Mouse (Mus musculus) thymus, adult 18-20 months (tissue): ENCODE measurements around the gene Mtx1.
A peak's percentile ranks its signal among the peaks of the same experiment; 100 is the strongest.

ENCODE experiments used
- DNase-seq, 2 experiments: peaks; one replicate each; pipeline ENCODE4 v3.0.0; 2022; ENCODE audit warnings: mixed read lengths in 2 of 2

Gene Mtx1

DNA sequence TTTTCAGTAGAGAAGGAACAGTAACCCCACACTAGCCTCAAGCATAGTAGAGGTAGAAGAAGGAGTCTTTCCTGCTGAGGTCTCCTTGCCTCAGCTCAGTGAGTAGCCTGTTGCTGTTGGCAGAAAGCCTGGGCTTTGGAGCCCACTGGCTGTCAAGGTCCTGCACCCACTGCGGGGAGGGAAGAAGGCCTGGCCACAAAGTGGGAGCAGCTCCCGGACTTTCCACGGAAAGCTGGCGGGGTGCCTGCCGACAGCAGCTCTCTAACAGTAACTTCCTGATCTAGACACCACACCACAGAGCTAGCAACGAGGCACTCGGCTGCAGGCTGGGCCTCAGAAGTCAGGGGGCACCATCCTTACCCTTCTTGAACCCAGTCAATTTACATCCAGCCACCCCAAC is 16.2 kb downstream of the Mtx1 start:
- no peak for DNase-seq

- DNase-seq: no peak
Measured at GRCm38 (mm10) chr3:89210162-89210561, 16.7 kb downstream of the Mtx1 start.

GRCm38 (mm10) chr3:89209731-89210130 is 17.2 kb downstream of the Mtx1 start:
- no peak for DNase-seq

GRCm38 (mm10) chr3:89208736-89209135 is 18.2 kb downstream of the Mtx1 start:
- DNase-seq: no peak

GRCm38 (mm10) chr3:89208075-89208657 is 18.7 kb downstream of the Mtx1 start:
- DNase-seq: no peak

DNA sequence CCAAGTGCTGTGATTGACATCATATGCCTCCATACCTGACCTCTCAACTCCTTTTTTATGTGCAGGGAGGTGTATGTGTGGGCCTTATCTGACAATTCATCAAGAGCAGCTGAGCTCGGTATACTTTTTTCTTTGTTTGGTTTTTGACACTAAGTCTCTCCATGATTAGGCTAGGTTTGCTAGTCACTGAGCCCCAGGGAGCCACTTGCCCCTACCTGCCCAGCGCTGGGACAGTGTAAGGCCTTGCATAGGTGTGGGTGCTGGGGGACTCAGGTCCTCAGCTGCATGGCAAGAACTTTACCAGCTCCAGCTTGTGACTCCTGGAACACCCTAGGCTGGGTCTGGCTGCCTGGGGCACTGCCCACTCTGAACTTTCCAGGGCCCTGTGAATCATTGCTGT is 20.2 kb downstream of the Mtx1 start:
- no peak for DNase-seq

DNA sequence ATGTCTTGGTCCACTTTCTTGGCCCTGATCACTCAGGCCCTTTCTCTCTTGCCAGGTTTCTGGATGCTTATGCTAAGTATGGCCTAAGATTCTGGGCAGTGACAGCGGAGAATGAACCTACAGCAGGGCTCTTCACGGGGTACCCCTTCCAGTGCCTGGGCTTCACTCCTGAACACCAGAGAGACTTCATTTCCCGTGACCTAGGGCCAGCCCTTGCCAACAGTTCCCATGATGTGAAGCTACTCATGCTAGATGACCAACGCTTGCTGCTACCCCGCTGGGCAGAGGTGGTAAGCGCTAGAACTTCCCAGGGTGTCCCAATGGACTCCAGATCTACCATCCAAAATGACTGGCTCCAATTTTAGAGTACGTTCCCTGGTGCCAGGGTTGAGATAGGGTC is 20.8 kb downstream of the Mtx1 start:
- no peak for DNase-seq

DNA sequence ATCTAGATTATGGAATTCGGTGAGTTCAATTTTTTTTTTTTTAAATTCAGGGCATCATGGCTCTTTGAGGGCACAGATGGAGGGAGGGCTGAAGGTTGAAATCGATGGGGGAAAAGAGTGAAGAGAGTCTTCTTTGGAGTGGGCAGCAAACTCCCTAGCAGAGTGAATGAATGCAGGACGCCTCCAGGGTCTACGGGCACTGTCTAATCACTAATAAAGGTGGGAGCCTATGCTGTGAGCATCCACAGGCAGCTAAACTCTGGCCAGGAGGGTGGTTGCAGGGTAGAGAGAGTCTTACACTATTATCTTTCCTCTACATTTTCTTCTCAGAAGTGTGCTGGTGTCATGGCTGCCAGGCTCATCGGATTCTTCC is 23.8 kb downstream of the Mtx1 start:
- no peak for DNase-seq

DNA sequence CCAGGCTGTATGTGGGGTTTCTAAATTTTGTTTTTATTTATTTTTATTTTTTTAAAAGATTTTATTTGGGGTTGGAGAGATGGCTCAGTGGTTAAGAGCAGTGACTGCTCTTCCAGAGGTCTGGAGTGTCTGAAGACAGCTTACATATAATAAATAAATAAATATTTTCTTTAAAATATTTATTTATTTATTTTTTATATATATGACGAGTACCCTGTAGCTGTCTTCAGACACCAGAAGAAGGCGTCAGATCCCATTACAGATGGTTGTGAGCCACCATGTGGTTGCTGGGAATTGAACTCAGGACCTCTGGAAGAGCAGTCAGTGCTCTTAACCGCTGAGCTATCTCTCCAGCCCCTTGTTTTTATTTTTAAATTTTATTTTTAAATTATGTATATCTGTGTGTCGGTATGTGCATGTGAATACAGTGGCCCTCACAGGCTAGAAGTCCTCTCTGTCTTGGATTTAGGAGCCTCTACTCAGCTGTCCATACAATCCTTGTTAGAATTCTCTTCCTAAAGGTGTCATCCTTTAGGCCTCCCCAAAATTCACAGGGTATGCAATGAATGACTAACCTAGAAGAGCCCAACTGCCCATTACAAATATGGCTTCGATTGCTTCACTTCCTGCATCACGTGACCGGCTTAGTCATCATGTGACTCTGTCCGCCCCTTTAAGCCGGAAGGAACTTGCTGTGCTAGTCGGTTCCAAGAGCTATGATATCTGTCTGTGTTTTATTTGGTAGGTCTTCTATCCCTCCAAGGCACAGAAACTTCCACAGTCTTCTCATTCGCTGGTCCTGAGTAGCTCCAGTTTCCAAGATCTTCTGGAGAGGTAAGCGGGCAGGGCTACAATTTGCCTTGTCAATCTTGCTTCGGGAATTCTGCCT is 24.4 kb downstream of the Mtx1 start, which contains the start of gene Gba:
Gba (plus strand) TSS at position 676 of the 889 bp plus-strand sequence.
- peak; percentile 65 to 75 for DNase-seq

DNA sequence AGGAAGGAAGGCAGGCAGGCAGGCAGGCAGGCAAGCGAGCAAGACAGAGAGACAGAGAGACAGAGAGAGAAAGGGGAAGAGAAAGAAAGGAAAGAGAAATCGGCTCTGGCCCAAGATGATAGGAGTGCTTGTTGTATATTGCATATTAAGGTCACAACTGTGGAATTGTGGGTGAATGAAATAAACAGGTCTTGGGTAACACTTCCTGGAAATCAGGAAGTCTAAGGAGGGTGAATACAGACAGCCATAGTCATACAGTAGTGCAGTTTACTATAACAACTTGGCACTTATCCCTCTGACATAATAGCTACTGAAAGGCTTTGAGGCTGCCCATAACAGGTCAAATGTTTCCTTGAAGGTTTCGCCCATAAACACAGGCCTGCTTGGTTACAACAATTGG is 27.0 kb downstream of the Mtx1 start:
- DNase-seq: no peak

DNA sequence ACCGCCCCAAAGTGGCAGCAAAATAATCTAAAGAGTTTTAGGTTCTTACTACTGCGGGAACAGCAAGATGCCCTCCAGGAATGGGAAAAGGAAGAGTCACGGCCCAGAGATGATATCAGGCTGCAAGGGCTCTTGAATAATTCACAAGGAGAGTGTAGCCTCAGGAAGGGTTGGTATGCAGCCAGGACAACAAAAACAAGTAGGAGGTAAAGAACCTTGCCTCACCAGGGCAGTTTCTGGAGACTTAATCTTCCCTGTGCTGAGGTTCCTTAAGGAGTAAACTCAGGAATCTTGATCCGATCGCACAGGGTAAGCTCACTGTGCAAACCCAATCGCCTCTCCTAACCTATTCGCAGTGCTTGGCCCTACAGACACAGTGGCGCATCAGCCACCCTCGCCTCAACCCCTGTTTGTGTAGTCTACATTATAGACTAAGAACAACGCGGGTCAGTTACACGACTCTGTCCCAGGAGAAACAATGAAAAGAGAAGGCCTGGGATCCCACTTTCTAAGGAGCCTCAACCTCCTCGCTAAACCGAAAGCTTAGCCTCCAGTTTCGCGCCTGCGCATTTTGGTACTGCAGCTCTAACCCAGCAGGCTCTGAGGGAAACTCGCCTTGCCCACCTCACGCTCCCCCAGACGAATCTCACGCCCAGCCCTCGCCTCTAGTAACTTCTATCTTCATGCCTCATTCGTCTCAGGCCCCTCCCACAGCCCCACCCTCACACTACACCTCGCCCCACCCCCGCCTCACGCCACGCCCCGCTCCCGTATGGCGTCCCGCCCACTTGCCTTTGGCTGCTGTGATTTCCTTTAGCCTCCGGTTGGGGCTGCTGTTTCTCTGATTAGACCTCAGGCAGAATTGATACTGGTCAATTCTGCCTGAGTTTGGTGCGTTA is 30.7 kb downstream of the Mtx1 start:
- peak; percentile 91 to 93 for DNase-seq

- DNase-seq: no peak
Measured at GRCm38 (mm10) chr3:89193853-89194252, 33.0 kb downstream of the Mtx1 start.

- DNase-seq: no peak
Measured at GRCm38 (mm10) chr3:89193351-89193750, 33.5 kb downstream of the Mtx1 start.

DNA sequence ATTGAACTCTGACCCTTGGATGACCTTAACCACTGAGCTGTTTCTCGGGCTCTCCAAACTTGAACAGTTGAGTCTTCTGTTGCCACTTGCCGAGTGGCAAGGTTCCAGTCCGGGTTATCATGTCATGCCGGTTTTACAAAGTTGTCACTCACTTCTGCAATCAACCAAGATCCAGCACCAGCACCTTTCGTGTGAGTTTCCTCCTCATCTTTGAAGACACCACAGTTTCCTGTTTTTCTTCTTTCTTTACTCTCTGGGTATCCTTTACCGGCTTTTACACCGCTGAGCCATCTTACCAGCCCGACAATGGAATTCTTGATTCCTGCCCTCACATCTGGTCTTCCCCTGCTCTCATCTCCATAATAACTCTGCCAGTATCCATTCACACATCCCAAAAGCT is 36.5 kb downstream of the Mtx1 start:
- peak in 1 of 2 experiments; percentile 64 for DNase-seq

- DNase-seq: peak in 1 of 2 experiments; percentile 60
Measured at GRCm38 (mm10) chr3:89188478-89188875, 38.4 kb downstream of the Mtx1 start.

- DNase-seq: peak; percentile 50 to 68
Measured at GRCm38 (mm10) chr3:89187690-89188477, 39.0 kb downstream of the Mtx1 start.

GRCm38 (mm10) chr3:89187197-89187596 is 39.7 kb downstream of the Mtx1 start:
- peak; percentile 67 to 78 for DNase-seq

- no peak for DNase-seq
Measured at GRCm38 (mm10) chr3:89183959-89184315, 43.0 kb downstream of the Mtx1 start.

GRCm38 (mm10) chr3:89183058-89183958 is 43.6 kb downstream of the Mtx1 start, which contains the start of gene Fam189b:
TSS of gene Fam189b (plus strand) at chr3:89183143.
- DNase-seq: peak; percentile 80 to 88

DNA sequence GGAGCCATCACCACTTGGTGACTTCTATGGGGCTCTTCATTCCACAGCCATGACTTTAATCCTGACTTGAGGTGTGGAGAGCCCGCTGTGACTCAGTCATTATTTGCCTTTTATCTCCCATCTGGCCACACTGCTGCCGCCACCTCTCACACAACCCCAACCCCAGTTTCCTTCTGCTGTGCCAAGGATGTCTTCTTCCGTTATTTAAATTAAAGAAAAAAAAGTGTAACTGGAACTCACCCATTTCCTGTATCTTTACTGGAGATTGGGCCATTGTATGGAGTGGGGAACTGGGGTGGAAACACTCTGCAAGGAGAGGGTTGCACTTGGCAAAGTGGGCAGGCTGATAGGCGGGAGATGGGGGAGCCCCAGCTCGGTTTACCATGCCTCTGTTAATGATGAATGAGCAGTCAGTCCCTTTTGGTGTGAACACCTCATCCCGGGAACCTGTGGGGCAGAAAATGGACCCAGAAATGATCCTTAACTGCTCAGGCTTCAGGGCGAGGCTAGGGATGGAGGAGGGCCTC is 44.3 kb downstream of the Mtx1 start:
- no peak for DNase-seq
